Mouse (Mus musculus) midbrain, embryonic 12.5 days (tissue): ENCODE data around the gene Iqcj. TPM values are rescaled to one million over a fixed set of nuclear protein-coding genes. Genes with fewer than 3 reads are reported as not detected.

Experiments
- ATAC-seq: fragments of 200-750 bp; cut with Nextera tagmentation; 2 replicates; pipeline ENCODE4 v1.8.0; 2017; ENCODE audit warnings: low read depth, moderate TSS enrichment, moderate library complexity; ENCODE audit not compliant: low FRiP score
- H3K27ac ChIP-seq: fragments of 300-500 bp; sonication (generic); replicated peaks from 2 replicates; pipeline ENCODE4 v1.5.1; 2016; ENCODE audit warnings: mild to moderate bottlenecking
- H3K27me3 ChIP-seq: fragments of 300-500 bp; sonication (generic); 2 replicates; pipeline ENCODE4 v1.6.1; 2016; ENCODE audit warnings: mild to moderate bottlenecking
- H3K36me3 ChIP-seq: fragments of 300-500 bp; sonication (generic); 2 replicates; pipeline ENCODE4 v1.6.1; 2016
- H3K4me1 ChIP-seq: fragments of 300-500 bp; sonication (generic); 2 replicates; pipeline ENCODE4 v1.6.1; 2016
- H3K4me2 ChIP-seq: fragments of 300-500 bp; sonication (generic); replicated peaks from 2 replicates; pipeline ENCODE4 v1.6.1; 2016; ENCODE audit warnings: mild to moderate bottlenecking, moderate library complexity
- H3K4me3 ChIP-seq: fragments of 300-500 bp; sonication (generic); 2 replicates; pipeline ENCODE4 v1.5.1; 2016; ENCODE audit warnings: mild to moderate bottlenecking
- H3K9ac ChIP-seq: fragments of 300-500 bp; sonication (generic); replicated peaks from 2 replicates; pipeline ENCODE4 v1.6.1; 2016; ENCODE audit warnings: mild to moderate bottlenecking, moderate library complexity
- H3K9me3 ChIP-seq: fragments of 300-500 bp; sonication (generic); 2 replicates; pipeline ENCODE4 v1.6.1; 2016; ENCODE audit warnings: mild to moderate bottlenecking
- WGBS: fragments of 180-500 bp; shearing (Covaris S2); methylation state at CpG from one replicate; pipeline ENCODE4 v1.1.7; 2016; 5-methylcytosine and 5-hydroxymethylcytosine counted together
- polyA plus RNA-seq: library from polyadenylated mRNA; unstranded; fragments of >200 nt; fragmentation: Nextera tagmentation; extraction: Ambion mirVana; gene quantifications from 2 replicates; pipeline ENCODE4 v1.2.1, GENCODE M21; 2016

Iqcj gene
- polyA plus RNA-seq, 1 experiment from 2014 or later, result 2.0 TPM

- peak; percentile 91 for ATAC-seq
- H3K4me1 ChIP-seq, result peaks cover 21% of the 10 kb centered on the region
- H3K36me3 ChIP-seq, result no peaks in the 10 kb centered on the region
- H3K27ac ChIP-seq, result peak overlapping the region; percentile 71
- H3K4me3 ChIP-seq, result no peak overlapping the region
- peaks cover 45% of the 10 kb centered on the region for H3K27me3 ChIP-seq
- WGBS, result 4% methylated on average over 3 of the region's 3 CpGs
- peak overlapping the region; percentile 30 for H3K4me2 ChIP-seq
- no peak overlapping the region for H3K9ac ChIP-seq
- no peaks in the 10 kb centered on the region for H3K9me3 ChIP-seq
These were observed 68.1 kb downstream of the Iqcj start for GRCm38 (mm10) chr3:67960133-67960532.

GRCm38 (mm10) chr3:67960727-67961126, 68.7 kb downstream of the Iqcj start:
- Histone ChIP-seq H3K4me2 (peak overlapping the region; percentile 30; the same call in 1 of the 2 replicates), H3K27ac (peak overlapping the region; percentile 71), H3K4me1 (peaks cover 21% of the 10 kb centered on the region), H3K27me3 (peaks cover 44% of the 10 kb centered on the region), H3K36me3 (no peaks in the 10 kb centered on the region), H3K4me3 (no peak overlapping the region), H3K9me3 (no peaks in the 10 kb centered on the region), H3K9ac (no peak overlapping the region)
- ATAC-seq, result 0 out of 2 replicates have a peak, but pooled peaks have one; percentile 27

GRCm38 (mm10) chr3:67961934-67962639, 70.1 kb downstream of the Iqcj start:
- Histone ChIP-seq H3K9ac (no peak overlapping the region), H3K9me3 (no peaks in the 10 kb centered on the region), H3K4me3 (no peak overlapping the region), H3K4me1 (peaks cover 21% of the 10 kb centered on the region), H3K4me2 (no peak overlapping the region), H3K27me3 (peaks cover 38% of the 10 kb centered on the region), H3K36me3 (no peaks in the 10 kb centered on the region), H3K27ac (no peak overlapping the region)
- WGBS, result 92% methylated on average over 6 of the region's 6 CpGs
- ATAC-seq, result no peak

DNA sequence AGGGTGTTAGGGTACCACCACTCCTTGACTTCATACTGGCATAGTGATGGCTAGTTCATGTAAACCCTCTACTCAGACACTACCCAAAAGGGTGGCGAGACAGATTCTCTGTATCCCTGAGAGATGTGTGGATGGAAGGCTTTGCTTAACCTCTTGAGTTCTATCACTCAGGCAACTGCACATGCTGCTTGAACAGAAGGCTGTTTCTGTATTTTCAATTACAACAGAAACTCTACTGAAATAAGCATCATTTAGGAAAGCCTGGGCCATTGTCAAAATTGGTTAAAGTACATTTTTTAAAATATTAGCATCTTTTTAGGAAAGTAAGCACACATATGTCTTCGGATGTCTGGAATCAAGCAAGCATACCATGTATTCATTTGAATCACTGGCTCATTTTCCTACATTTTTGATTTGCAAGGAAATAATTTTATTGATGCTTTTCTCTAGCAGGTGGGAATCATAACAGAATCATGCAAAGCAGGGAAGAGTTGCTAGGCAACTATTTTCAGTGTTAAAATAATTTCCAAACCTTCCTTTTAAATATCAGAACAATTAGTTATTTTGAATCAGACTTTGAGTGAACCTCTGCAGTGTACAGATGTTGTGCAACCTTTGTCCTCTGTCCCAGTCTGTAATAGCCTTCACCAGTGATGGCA, 82.4 kb downstream of the Iqcj start:
- Histone ChIP-seq H3K36me3 (no peaks in the 10 kb centered on the region), H3K4me1 (no peaks in the 10 kb centered on the region), H3K9me3 (0 out of 2 replicates have a peak, but pooled peaks cover 10% of the 10 kb centered on the region), H3K27me3 (no peaks in the 10 kb centered on the region), H3K9ac (no peak overlapping the region), H3K4me2 (no peak overlapping the region), H3K4me3 (no peak overlapping the region), H3K27ac (no peak overlapping the region)
- WGBS, result 79% methylated on average over 2 of the region's 2 CpGs
- ATAC-seq, result no peak

GRCm38 (mm10) chr3:67980006-67980405, 88.0 kb downstream of the Iqcj start:
- H3K9me3 ChIP-seq, result no peaks in the 10 kb centered on the region
- no peak overlapping the region for H3K27ac ChIP-seq
- H3K9ac ChIP-seq, result no peak overlapping the region
- no peaks in the 10 kb centered on the region for H3K36me3 ChIP-seq
- H3K4me1 ChIP-seq, result no peaks in the 10 kb centered on the region
- H3K4me2 ChIP-seq, result no peak overlapping the region
- 76% methylated on average over 1 of the region's 1 CpGs for WGBS
- ATAC-seq, result no peak
- no peaks in the 10 kb centered on the region for H3K27me3 ChIP-seq
- H3K4me3 ChIP-seq, result no peak overlapping the region

GRCm38 (mm10) chr3:67983329-67983728, 91.3 kb downstream of the Iqcj start:
- H3K4me2 ChIP-seq, result no peak overlapping the region
- no peak overlapping the region for H3K27ac ChIP-seq
- H3K27me3 ChIP-seq, result no peaks in the 10 kb centered on the region
- no peak for ATAC-seq
- H3K4me3 ChIP-seq, result no peak overlapping the region
- H3K9me3 ChIP-seq, result no peaks in the 10 kb centered on the region
- WGBS, result 66% methylated on average over 12 of the region's 12 CpGs
- H3K4me1 ChIP-seq, result no peaks in the 10 kb centered on the region
- no peak overlapping the region for H3K9ac ChIP-seq
- no peaks in the 10 kb centered on the region for H3K36me3 ChIP-seq

DNA sequence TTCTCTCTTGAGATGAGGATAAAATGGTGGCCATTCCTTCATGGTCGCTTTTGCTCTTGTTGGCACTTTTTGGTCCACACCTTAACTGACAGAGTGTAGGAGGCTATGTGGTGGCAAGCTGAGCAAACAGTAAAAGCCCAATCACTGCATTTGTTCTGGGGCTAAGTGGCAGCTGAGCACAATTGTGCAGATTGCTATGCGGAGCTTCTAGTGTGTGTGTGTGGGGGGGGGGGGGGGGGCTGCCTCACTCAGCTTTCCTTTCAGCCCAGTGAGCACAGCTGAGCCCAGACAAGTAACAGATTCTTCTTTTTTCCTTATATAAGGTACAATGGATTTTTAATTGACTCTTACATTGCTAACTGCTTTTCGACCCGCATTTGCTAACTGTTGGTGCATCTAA, 110.4 kb downstream of the Iqcj start:
- no peak for ATAC-seq
- Histone ChIP-seq H3K4me2 (no peak overlapping the region), H3K4me1 (0 out of 2 replicates have a peak, but pooled peaks cover 4% of the 10 kb centered on the region), H3K9me3 (no peaks in the 10 kb centered on the region), H3K27ac (no peak overlapping the region), H3K4me3 (no peak overlapping the region), H3K9ac (no peak overlapping the region), H3K27me3 (no peaks in the 10 kb centered on the region), H3K36me3 (no peaks in the 10 kb centered on the region)
- WGBS, result 75% methylated on average over 4 of the region's 4 CpGs

GRCm38 (mm10) chr3:68012342-68012741, 120.3 kb downstream of the Iqcj start:
- Histone ChIP-seq H3K27me3 (no peaks in the 10 kb centered on the region), H3K27ac (no peak overlapping the region), H3K9ac (no peak overlapping the region), H3K9me3 (no peaks in the 10 kb centered on the region), H3K4me1 (no peaks in the 10 kb centered on the region), H3K4me2 (no peak overlapping the region), H3K36me3 (no peaks in the 10 kb centered on the region), H3K4me3 (no peak overlapping the region)
- no peak for ATAC-seq

DNA sequence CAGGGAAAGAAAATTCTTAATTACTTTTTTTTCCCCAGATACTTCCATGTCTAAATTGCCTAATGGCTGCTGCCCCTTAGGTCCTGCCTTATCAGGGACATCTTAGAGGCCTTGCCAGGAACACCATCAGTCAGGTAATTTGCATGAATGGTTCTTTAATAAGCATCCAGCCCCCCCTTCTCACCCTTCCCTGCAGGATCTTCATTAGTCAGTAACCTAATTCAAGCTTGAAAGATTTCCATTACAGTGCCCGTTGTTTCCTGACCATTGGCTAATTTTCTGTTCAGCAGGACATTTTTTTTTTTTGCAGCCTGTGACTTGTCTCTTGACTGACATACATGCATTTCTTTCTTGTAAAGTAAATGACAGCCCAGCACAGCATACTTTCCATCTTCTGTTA, 123.8 kb downstream of the Iqcj start:
- no peak for ATAC-seq
- Histone ChIP-seq H3K27ac (no peak overlapping the region), H3K4me3 (no peak overlapping the region), H3K4me2 (no peak overlapping the region), H3K4me1 (peaks cover 7% of the 10 kb centered on the region; the same call in 1 of the 2 replicates), H3K36me3 (no peaks in the 10 kb centered on the region), H3K27me3 (no peaks in the 10 kb centered on the region), H3K9me3 (no peaks in the 10 kb centered on the region), H3K9ac (no peak overlapping the region)
- WGBS, result 66% methylated on average over 1 of the region's 1 CpGs

DNA sequence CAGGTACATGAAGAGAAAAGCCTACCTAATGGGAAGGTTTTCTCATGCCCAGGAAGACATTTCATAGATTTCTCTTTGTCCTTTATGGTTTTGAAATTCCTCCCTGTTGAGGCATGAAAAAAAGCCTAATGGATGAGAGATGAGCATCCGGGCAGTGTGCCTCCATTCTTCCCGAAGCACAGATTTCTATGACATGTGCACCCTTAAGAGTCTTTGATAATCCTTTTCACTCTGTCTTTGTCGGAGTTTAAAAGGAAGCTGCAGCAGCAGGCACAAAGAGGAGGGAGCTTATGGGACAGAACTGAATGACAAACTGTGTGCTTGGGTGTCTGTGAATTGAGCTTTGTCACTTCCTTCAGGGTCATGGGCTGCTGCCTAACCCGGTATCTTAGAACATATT, 127.4 kb downstream of the Iqcj start:
- no peak overlapping the region for H3K4me2 ChIP-seq
- H3K4me1 ChIP-seq, result peaks cover 7% of the 10 kb centered on the region; the same call in 1 of the 2 replicates
- no peaks in the 10 kb centered on the region for H3K27me3 ChIP-seq
- 18% methylated on average over 4 of the region's 4 CpGs for WGBS
- no peaks in the 10 kb centered on the region for H3K9me3 ChIP-seq
- no peak overlapping the region for H3K27ac ChIP-seq
- H3K36me3 ChIP-seq, result no peaks in the 10 kb centered on the region
- H3K9ac ChIP-seq, result no peak overlapping the region
- H3K4me3 ChIP-seq, result no peak overlapping the region
- ATAC-seq, result no peak

GRCm38 (mm10) chr3:68036097-68036496, 144.1 kb downstream of the Iqcj start:
- no peaks in the 10 kb centered on the region for H3K9me3 ChIP-seq
- H3K27ac ChIP-seq, result 0 out of 2 replicates have a peak overlapping the region, but pooled peaks have one; percentile 42
- H3K36me3 ChIP-seq, result no peaks in the 10 kb centered on the region
- no peak overlapping the region for H3K4me3 ChIP-seq
- H3K9ac ChIP-seq, result no peak overlapping the region
- H3K27me3 ChIP-seq, result no peaks in the 10 kb centered on the region
- H3K4me2 ChIP-seq, result no peak overlapping the region
- no peaks in the 10 kb centered on the region for H3K4me1 ChIP-seq
- WGBS, result 51% methylated on average over 3 of the region's 3 CpGs
- peak; percentile 75 for ATAC-seq

DNA sequence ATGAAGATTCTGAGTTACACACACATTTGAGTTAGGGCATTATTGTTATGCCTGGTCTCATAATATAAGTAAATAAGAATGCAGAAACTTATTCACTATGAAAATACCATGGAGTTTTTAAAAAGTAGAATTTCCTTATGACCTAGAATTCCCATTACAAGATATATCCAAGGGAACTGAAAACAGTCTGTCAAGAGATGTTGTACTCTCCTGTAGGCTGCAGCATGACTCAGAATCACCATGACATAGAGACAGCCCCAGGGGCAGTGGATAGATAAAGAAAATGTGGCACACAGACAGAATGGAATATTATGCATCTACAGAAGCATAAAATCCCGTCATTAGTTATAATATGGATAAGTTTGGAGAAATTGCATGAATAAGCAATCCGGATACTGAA, 150.9 kb downstream of the Iqcj start:
- Histone ChIP-seq H3K27ac (no peak overlapping the region), H3K9me3 (no peaks in the 10 kb centered on the region), H3K27me3 (peaks cover 3% of the 10 kb centered on the region; the same call in 1 of the 2 replicates), H3K4me3 (no peak overlapping the region), H3K4me2 (no peak overlapping the region), H3K4me1 (peaks cover 6% of the 10 kb centered on the region; the same call in 1 of the 2 replicates), H3K36me3 (no peaks in the 10 kb centered on the region), H3K9ac (no peak overlapping the region)
- ATAC-seq, result no peak
- 89% methylated on average over 2 of the region's 2 CpGs for WGBS
